Mouse (Mus musculus) thymus, adult 2 months (tissue): ENCODE results near the gene Slc16a12.

ENCODE experiments used
- CTCF ChIP-seq: fragments of 200-500 bp; IDR thresholded peaks from 2 replicates; pipeline ENCODE4 v1.5.1; 2012; ENCODE audit warnings: mild to moderate bottlenecking, control low read depth, low read length, moderate library complexity, borderline replicate concordance; ENCODE audit not compliant: control insufficient read depth, poor library complexity, insufficient read depth; ENCODE audit errors: extremely low read depth
- POLR2A ChIP-seq: fragments of 200-500 bp; IDR thresholded peaks from 2 replicates; pipeline ENCODE4 v1.6.1; 2012; ENCODE audit warnings: mild to moderate bottlenecking, low read length, control low read depth, moderate library complexity; ENCODE audit not compliant: control insufficient read depth, poor library complexity, insufficient read depth; ENCODE audit errors: extremely low read depth

DNA sequence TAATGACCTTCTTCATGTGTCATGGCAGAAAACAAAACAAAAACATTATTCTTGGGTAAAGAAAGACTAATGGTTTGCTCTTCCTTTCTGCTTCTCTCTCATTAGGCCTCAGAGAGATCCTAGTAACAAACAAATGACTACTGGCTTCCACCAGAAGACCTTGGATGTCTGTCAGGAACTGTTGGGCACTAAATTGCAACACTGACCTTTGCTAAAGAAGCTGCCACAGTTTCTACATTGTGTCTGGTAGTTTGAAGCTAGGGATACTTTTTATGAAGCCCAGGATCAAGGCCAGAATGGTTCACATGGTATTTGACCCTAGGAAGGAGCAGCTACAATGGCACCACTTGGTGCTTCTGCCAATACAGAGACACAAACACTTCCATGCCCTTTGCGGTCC lies 41.9 kb downstream of the Slc16a12 start:
- no peak for TF ChIP-seq POLR2A
- TF ChIP-seq CTCF: no peak
